Mouse (Mus musculus): ENCODE measurements around the gene Ptpn11. TPM values are rescaled to one million over a fixed set of nuclear protein-coding genes. Genes with fewer than 3 reads are reported as not detected.

Ptpn11 gene
- polyA plus RNA-seq, 1 experiment from 2014 or later = 9.1 TPM

GRCm38 (mm10) chr5:121150684-121151083 lies 40.5 kb downstream of the Ptpn11 start:
- Histone ChIP-seq H3K9ac (no peak overlapping the region), H3K4me1 (replicated peaks) (no peaks in the 10 kb centered on the region), H3K27ac (replicated peaks) (no peak overlapping the region), H3K27me3 (no peaks in the 10 kb centered on the region), H3K9me3 (replicated peaks) (no peaks in the 10 kb centered on the region), H3K4me2 (no peak overlapping the region), H3K36me3 (replicated peaks) (peaks cover 90% of the 10 kb centered on the region), H3K4me3 (replicated peaks) (no peak overlapping the region)
- no peak for ATAC-seq (ENCODE audit: insufficient read depth)
- 70% methylated on average over 4 of the region's 4 CpGs for WGBS (ENCODE audit: insufficient replicate concordance)

GRCm38 (mm10) chr5:121149246-121149645 lies 42.0 kb downstream of the Ptpn11 start:
- H3K27me3 ChIP-seq = no peaks in the 10 kb centered on the region
- no peak overlapping the region for H3K4me3 ChIP-seq (replicated peaks)
- 52% methylated on average over 1 of the region's 1 CpGs for WGBS (ENCODE audit: insufficient replicate concordance)
- H3K36me3 ChIP-seq (replicated peaks) = peaks cover 84% of the 10 kb centered on the region
- no peaks in the 10 kb centered on the region for H3K9me3 ChIP-seq (replicated peaks)
- no peak for ATAC-seq (ENCODE audit: insufficient read depth)
- H3K9ac ChIP-seq = no peak overlapping the region
- no peak overlapping the region for H3K4me2 ChIP-seq
- no peaks in the 10 kb centered on the region for H3K4me1 ChIP-seq (replicated peaks)
- H3K27ac ChIP-seq (replicated peaks) = no peak overlapping the region

- H3K4me2 ChIP-seq = no peak overlapping the region
- no peak overlapping the region for H3K9ac ChIP-seq
- ATAC-seq (ENCODE audit: insufficient read depth) = no peak
- no peaks in the 10 kb centered on the region for H3K27me3 ChIP-seq
- 82% methylated on average over 5 of the region's 5 CpGs for WGBS (ENCODE audit: insufficient replicate concordance)
- no peak overlapping the region for H3K4me3 ChIP-seq (replicated peaks)
- peaks cover 83% of the 10 kb centered on the region for H3K36me3 ChIP-seq (replicated peaks)
- no peaks in the 10 kb centered on the region for H3K4me1 ChIP-seq (replicated peaks)
- H3K9me3 ChIP-seq (replicated peaks) = no peaks in the 10 kb centered on the region
- no peak overlapping the region for H3K27ac ChIP-seq (replicated peaks)
Measured at GRCm38 (mm10) chr5:121146275-121146674, 44.9 kb downstream of the Ptpn11 start.

- no peaks in the 10 kb centered on the region for H3K9me3 ChIP-seq (replicated peaks)
- H3K9ac ChIP-seq = no peak overlapping the region
- H3K4me3 ChIP-seq (replicated peaks) = no peak overlapping the region
- no peak for ATAC-seq (ENCODE audit: insufficient read depth)
- peaks cover 83% of the 10 kb centered on the region for H3K36me3 ChIP-seq (replicated peaks)
- no peaks in the 10 kb centered on the region for H3K4me1 ChIP-seq (replicated peaks)
- H3K27me3 ChIP-seq = no peaks in the 10 kb centered on the region
- H3K27ac ChIP-seq (replicated peaks) = no peak overlapping the region
- no peak overlapping the region for H3K4me2 ChIP-seq
- WGBS (ENCODE audit: insufficient replicate concordance) = 85% methylated on average over 5 of the region's 5 CpGs
Measured at GRCm38 (mm10) chr5:121145609-121146008, 45.6 kb downstream of the Ptpn11 start.

- H3K27me3 ChIP-seq = no peaks in the 10 kb centered on the region
- WGBS (ENCODE audit: insufficient replicate concordance) = 79% methylated on average over 13 of the region's 13 CpGs
Measured at GRCm38 (mm10) chr5:121144441-121145238, 46.6 kb downstream of the Ptpn11 start.

GRCm38 (mm10) chr5:121142431-121143119 lies 48.6 kb downstream of the Ptpn11 start:
- Histone ChIP-seq H3K9ac (no peak overlapping the region), H3K9me3 (replicated peaks) (no peaks in the 10 kb centered on the region), H3K27ac (replicated peaks) (no peak overlapping the region), H3K36me3 (replicated peaks) (peaks cover 85% of the 10 kb centered on the region), H3K4me1 (replicated peaks) (no peaks in the 10 kb centered on the region), H3K27me3 (no peaks in the 10 kb centered on the region), H3K4me3 (replicated peaks) (no peak overlapping the region), H3K4me2 (no peak overlapping the region)
- ATAC-seq (ENCODE audit: insufficient read depth) = no peak
- WGBS (ENCODE audit: insufficient replicate concordance) = 75% methylated on average over 14 of the region's 14 CpGs

More at GRCm38 (mm10) chr5:121144441-121145238, 46.6 kb downstream of the Ptpn11 start:
- Histone ChIP-seq H3K4me1 (replicated peaks) (no peaks in the 10 kb centered on the region), H3K9ac (no peak overlapping the region), H3K36me3 (replicated peaks) (peaks cover 82% of the 10 kb centered on the region), H3K4me2 (no peak overlapping the region), H3K9me3 (replicated peaks) (no peaks in the 10 kb centered on the region), H3K4me3 (replicated peaks) (no peak overlapping the region), H3K27ac (replicated peaks) (no peak overlapping the region)
- no peak for ATAC-seq (ENCODE audit: insufficient read depth)

- H3K4me2 ChIP-seq = no peak overlapping the region
- H3K4me1 ChIP-seq (replicated peaks) = no peaks in the 10 kb centered on the region
- no peaks in the 10 kb centered on the region for H3K9me3 ChIP-seq (replicated peaks)
- no peak overlapping the region for H3K27ac ChIP-seq (replicated peaks)
- H3K36me3 ChIP-seq (replicated peaks) = peaks cover 90% of the 10 kb centered on the region
- H3K27me3 ChIP-seq = no peaks in the 10 kb centered on the region
- no peak overlapping the region for H3K4me3 ChIP-seq (replicated peaks)
- WGBS (ENCODE audit: insufficient replicate concordance) = 76% methylated on average over 7 of the region's 7 CpGs
- no peak overlapping the region for H3K9ac ChIP-seq
- ATAC-seq (ENCODE audit: insufficient read depth) = no peak
Measured at GRCm38 (mm10) chr5:121140276-121140675, 50.9 kb downstream of the Ptpn11 start.

GRCm38 (mm10) chr5:121137125-121137524 lies 54.1 kb downstream of the Ptpn11 start:
- no peak overlapping the region for H3K4me3 ChIP-seq (replicated peaks)

GRCm38 (mm10) chr5:121131801-121132200 lies 59.4 kb downstream of the Ptpn11 start:
- ATAC-seq (ENCODE audit: insufficient read depth) = no peak
- peaks cover 57% of the 10 kb centered on the region for H3K36me3 ChIP-seq (replicated peaks)

More at GRCm38 (mm10) chr5:121137125-121137524, 54.1 kb downstream of the Ptpn11 start:
- Histone ChIP-seq H3K27ac (replicated peaks) (no peak overlapping the region), H3K9me3 (replicated peaks) (no peaks in the 10 kb centered on the region), H3K4me1 (replicated peaks) (no peaks in the 10 kb centered on the region), H3K4me2 (no peak overlapping the region), H3K9ac (no peak overlapping the region), H3K36me3 (replicated peaks) (peaks cover 95% of the 10 kb centered on the region), H3K27me3 (no peaks in the 10 kb centered on the region)
- ATAC-seq (ENCODE audit: insufficient read depth) = no peak
- 89% methylated on average over 8 of the region's 8 CpGs for WGBS (ENCODE audit: insufficient replicate concordance)

GRCm38 (mm10) chr5:121129254-121129653 lies 61.9 kb downstream of the Ptpn11 start:
- 81% methylated on average over 5 of the region's 5 CpGs for WGBS (ENCODE audit: insufficient replicate concordance)
- Histone ChIP-seq H3K4me2 (no peak overlapping the region), H3K9ac (no peak overlapping the region), H3K4me1 (replicated peaks) (0 out of 2 replicates have a peak, but pooled peaks cover under 1% of the 10 kb centered on the region), H3K4me3 (replicated peaks) (no peak overlapping the region), H3K36me3 (replicated peaks) (peaks cover 32% of the 10 kb centered on the region), H3K27ac (replicated peaks) (no peak overlapping the region), H3K27me3 (no peaks in the 10 kb centered on the region), H3K9me3 (replicated peaks) (no peaks in the 10 kb centered on the region)
- ATAC-seq (ENCODE audit: insufficient read depth) = no peak

More at GRCm38 (mm10) chr5:121131801-121132200, 59.4 kb downstream of the Ptpn11 start:
- no peaks in the 10 kb centered on the region for H3K27me3 ChIP-seq
- no peak overlapping the region for H3K4me3 ChIP-seq (replicated peaks)
- H3K27ac ChIP-seq (replicated peaks) = no peak overlapping the region
- no peak overlapping the region for H3K4me2 ChIP-seq
- H3K9me3 ChIP-seq (replicated peaks) = no peaks in the 10 kb centered on the region
- H3K4me1 ChIP-seq (replicated peaks) = no peaks in the 10 kb centered on the region
- 75% methylated on average over 3 of the region's 3 CpGs for WGBS (ENCODE audit: insufficient replicate concordance)
- H3K9ac ChIP-seq = no peak overlapping the region

GRCm38 (mm10) chr5:121126051-121126450 lies 65.1 kb downstream of the Ptpn11 start:
- H3K9me3 ChIP-seq (replicated peaks) = no peaks in the 10 kb centered on the region

More at GRCm38 (mm10) chr5:121126051-121126450, 65.1 kb downstream of the Ptpn11 start:
- no peak overlapping the region for H3K4me2 ChIP-seq
- 74% methylated on average over 2 of the region's 2 CpGs for WGBS (ENCODE audit: insufficient replicate concordance)
- 0 out of 2 replicates have a peak, but pooled peaks cover 2% of the 10 kb centered on the region for H3K4me1 ChIP-seq (replicated peaks)
- no peak overlapping the region for H3K9ac ChIP-seq
- ATAC-seq (ENCODE audit: insufficient read depth) = no peak
- H3K27ac ChIP-seq (replicated peaks) = no peak overlapping the region
- H3K4me3 ChIP-seq (replicated peaks) = no peak overlapping the region
- 0 out of 2 replicates have a peak, but pooled peaks cover 4% of the 10 kb centered on the region for H3K36me3 ChIP-seq (replicated peaks)
- no peaks in the 10 kb centered on the region for H3K27me3 ChIP-seq

Measured in liver, embryonic 15.5 days (tissue).